Mouse (Mus musculus): ENCODE data around the gene Skap1.

DNA sequence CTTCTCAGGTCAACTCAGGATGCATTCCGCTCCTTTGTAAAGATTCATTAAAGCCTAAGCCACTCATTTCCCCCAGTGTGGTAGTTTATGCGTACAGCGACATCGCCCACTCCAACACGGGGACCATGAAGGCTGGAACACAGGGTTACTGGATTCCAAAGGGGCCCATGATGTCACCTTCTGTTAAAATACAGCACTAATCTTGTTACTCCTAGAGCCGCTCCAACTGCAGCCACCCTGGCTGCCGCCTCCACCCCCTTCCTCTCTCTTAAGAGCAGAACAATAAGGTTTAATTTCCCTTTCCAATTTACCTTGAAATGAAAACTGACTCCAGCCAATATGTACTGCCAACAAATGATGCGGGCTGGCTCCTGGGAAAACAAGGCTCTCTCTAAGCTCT, 310.7 kb downstream of the Skap1 start:
- TF ChIP-seq EP300 (IDR thresholded peaks at IDR 0.05; ENCODE audit: insufficient read depth, low read depth, low read length) (no peak), CTCF (IDR thresholded peaks at IDR 0.05; ENCODE audit: low read depth, low read length) (no peak), POLR2A (IDR thresholded peaks at IDR 0.05; ENCODE audit: insufficient read depth, low read length) (no peak)

Measured in ES-Bruce4 (cell line).